Mouse (Mus musculus) embryonic facial prominence, embryonic 13.5 days (tissue): Measurements from ENCODE around the gene Zbtb39. TPM values are rescaled to one million over a fixed set of nuclear protein-coding genes. Genes with fewer than 3 reads are reported as not detected.
A peak's percentile ranks its signal among the peaks of the same experiment; 100 is the strongest.

Experiments used
- ATAC-seq: fragments of 200-750 bp; cut with Nextera tagmentation; 2 replicates; pipeline ENCODE4 v1.8.0; 2017; ENCODE audit warnings: low read depth; ENCODE audit not compliant: insufficient number of reproducible peaks, insufficient read depth, low FRiP score, low TSS enrichment
- H3K27ac ChIP-seq: fragments of 300-500 bp; sonication (generic); 2 replicates; pipeline ENCODE4 v1.5.1; 2015; ENCODE audit warnings: moderate library complexity, mild to moderate bottlenecking, inconsistent platforms
- H3K27me3 ChIP-seq: fragments of 300-500 bp; sonication (generic); 2 replicates; pipeline ENCODE4 v1.6.1; 2015; ENCODE audit warnings: mild to moderate bottlenecking, inconsistent platforms
- H3K36me3 ChIP-seq: fragments of 300-500 bp; sonication (generic); 2 replicates; pipeline ENCODE4 v1.6.1; 2015; ENCODE audit warnings: mild to moderate bottlenecking, inconsistent platforms
- H3K4me1 ChIP-seq: fragments of 300-500 bp; sonication (generic); 2 replicates; pipeline ENCODE4 v1.6.1; 2015; ENCODE audit warnings: inconsistent platforms
- H3K4me2 ChIP-seq: fragments of 300-500 bp; sonication (generic); 2 replicates; pipeline ENCODE4 v1.6.1; 2015; ENCODE audit warnings: moderate library complexity, mild to moderate bottlenecking, inconsistent platforms
- H3K4me3 ChIP-seq: fragments of 300-500 bp; sonication (generic); 2 replicates; pipeline ENCODE4 v1.5.1; 2015; ENCODE audit warnings: mild to moderate bottlenecking, inconsistent platforms
- H3K9ac ChIP-seq: fragments of 300-500 bp; sonication (generic); 2 replicates; pipeline ENCODE4 v1.6.1; 2015; ENCODE audit warnings: mild to moderate bottlenecking, inconsistent platforms
- H3K9me3 ChIP-seq: fragments of 300-500 bp; sonication (generic); 2 replicates; pipeline ENCODE4 v1.6.1; 2016; ENCODE audit warnings: inconsistent platforms
- WGBS: fragments of 180-500 bp; shearing (Covaris S2); methylation state at CpG from one replicate; pipeline ENCODE4 v1.1.7; 2015; ENCODE audit warnings: mixed read lengths; 5-methylcytosine and 5-hydroxymethylcytosine counted together
- polyA plus RNA-seq: library from polyadenylated mRNA; unstranded; fragments of >200 nt; fragmentation: Nextera tagmentation; extraction: Ambion mirVana; gene quantifications from 2 replicates; pipeline ENCODE4 v1.2.1, GENCODE M21; 2015

The Zbtb39 gene
- polyA plus RNA-seq, 1 experiment from 2014 or later: 3.7 TPM

- Histone ChIP-seq H3K9me3 (no peaks in the 10 kb centered on the region), H3K9ac (no peak overlapping the region), H3K4me3 (no peak overlapping the region), H3K36me3 (peaks cover 13% of the 10 kb centered on the region), H3K27me3 (peaks cover under 1% of the 10 kb centered on the region; the same call in 1 of the 2 replicates), H3K4me2 (no peak overlapping the region), H3K4me1 (peaks cover 8% of the 10 kb centered on the region), H3K27ac (no peak overlapping the region)
- WGBS: 25% methylated on average over 2 of the region's 2 CpGs
- ATAC-seq: no peak
These were observed 1.8 kb upstream of the Zbtb39 start for GRCm38 (mm10) chr10:127737552-127737951.

GRCm38 (mm10) chr10:127738151-127738882, 1.0 kb upstream of the Zbtb39 start:
- Histone ChIP-seq H3K4me2 (peak overlapping the region; percentile 73; the same call in 1 of the 2 replicates), H3K4me1 (peaks cover 8% of the 10 kb centered on the region), H3K27me3 (no peaks in the 10 kb centered on the region; the same call in 1 of the 2 replicates), H3K27ac (no peak overlapping the region), H3K9me3 (no peaks in the 10 kb centered on the region), H3K4me3 (no peak overlapping the region), H3K36me3 (peaks cover 21% of the 10 kb centered on the region), H3K9ac (no peak overlapping the region)
- 44% methylated on average over 13 of the region's 13 CpGs for WGBS
- no peak for ATAC-seq

- peak overlapping the region; percentile 98 for H3K9ac ChIP-seq
- H3K9me3 ChIP-seq: no peaks in the 10 kb centered on the region
- H3K36me3 ChIP-seq: peaks cover 35% of the 10 kb centered on the region
- H3K4me1 ChIP-seq: peaks cover 9% of the 10 kb centered on the region
- under 1% methylated on average over 48 of the region's 55 CpGs for WGBS
- peak overlapping the region; percentile 87 for H3K27ac ChIP-seq
- no peaks in the 10 kb centered on the region for H3K27me3 ChIP-seq
- H3K4me3 ChIP-seq: peak overlapping the region; percentile 97
- peak overlapping the region; percentile 73 for H3K4me2 ChIP-seq
- peak; percentile 64 for ATAC-seq
These were observed 373 bp downstream of the Zbtb39 start for GRCm38 (mm10) chr10:127739661-127740161.

- no peak for ATAC-seq
- no peaks in the 10 kb centered on the region for H3K9me3 ChIP-seq
- H3K4me2 ChIP-seq: no peak overlapping the region
- H3K4me1 ChIP-seq: peaks cover 22% of the 10 kb centered on the region
- H3K27ac ChIP-seq: no peak overlapping the region
- WGBS: 60% methylated on average over 5 of the region's 5 CpGs
- no peak overlapping the region for H3K4me3 ChIP-seq
- H3K9ac ChIP-seq: no peak overlapping the region
- no peaks in the 10 kb centered on the region for H3K27me3 ChIP-seq
- peaks cover 64% of the 10 kb centered on the region for H3K36me3 ChIP-seq
These were observed 5.3 kb downstream of the Zbtb39 start for GRCm38 (mm10) chr10:127744661-127745060.

- Histone ChIP-seq H3K27ac (no peak overlapping the region), H3K4me1 (peaks cover 14% of the 10 kb centered on the region), H3K36me3 (peaks cover 64% of the 10 kb centered on the region), H3K4me2 (no peak overlapping the region), H3K9me3 (no peaks in the 10 kb centered on the region), H3K9ac (no peak overlapping the region), H3K4me3 (no peak overlapping the region), H3K27me3 (no peaks in the 10 kb centered on the region)
- WGBS: 73% methylated on average over 5 of the region's 5 CpGs
- no peak for ATAC-seq
These were observed 6.5 kb downstream of the Zbtb39 start for GRCm38 (mm10) chr10:127745886-127746285.

- Histone ChIP-seq H3K4me3 (no peak overlapping the region), H3K4me2 (no peak overlapping the region), H3K9ac (no peak overlapping the region), H3K36me3 (peaks cover 54% of the 10 kb centered on the region), H3K4me1 (peaks cover 14% of the 10 kb centered on the region), H3K27me3 (no peaks in the 10 kb centered on the region), H3K9me3 (no peaks in the 10 kb centered on the region), H3K27ac (no peak overlapping the region)
- WGBS: 81% methylated on average over 8 of the region's 8 CpGs
- ATAC-seq: no peak
These were observed 7.9 kb downstream of the Zbtb39 start for GRCm38 (mm10) chr10:127747254-127747653.

- no peak overlapping the region for H3K9ac ChIP-seq
- no peaks in the 10 kb centered on the region for H3K9me3 ChIP-seq
- H3K36me3 ChIP-seq: peaks cover 36% of the 10 kb centered on the region
- H3K27me3 ChIP-seq: no peaks in the 10 kb centered on the region
- 7% methylated on average over 8 of the region's 8 CpGs for WGBS
- H3K4me3 ChIP-seq: no peak overlapping the region
- peaks cover 14% of the 10 kb centered on the region for H3K4me1 ChIP-seq
- no peak overlapping the region for H3K27ac ChIP-seq
- H3K4me2 ChIP-seq: 0 out of 2 replicates have a peak overlapping the region, but pooled peaks have one; percentile 41
- no peak for ATAC-seq
These were observed 9.7 kb downstream of the Zbtb39 start for GRCm38 (mm10) chr10:127748847-127749612.

- H3K9me3 ChIP-seq: no peaks in the 10 kb centered on the region
- H3K4me3 ChIP-seq: peak overlapping the region; percentile 12; the same call in 1 of the 2 replicates
- H3K4me2 ChIP-seq: peak overlapping the region; percentile 41
- H3K27ac ChIP-seq: no peak overlapping the region
- H3K27me3 ChIP-seq: no peaks in the 10 kb centered on the region
- ATAC-seq: 0 out of 2 replicates have a peak, but pooled peaks have one; percentile 12
- peaks cover 25% of the 10 kb centered on the region for H3K36me3 ChIP-seq
- no peak overlapping the region for H3K9ac ChIP-seq
- peaks cover 11% of the 10 kb centered on the region for H3K4me1 ChIP-seq
- whole genome bisulfite sequencing: 59% methylated on average over 24 of the region's 24 CpGs
These were observed 10.9 kb downstream of the Zbtb39 start for GRCm38 (mm10) chr10:127750136-127750777.

GRCm38 (mm10) chr10:127751548-127751947, 12.2 kb downstream of the Zbtb39 start, which contains the start of gene Gpr182:
Gpr182 (minus strand) TSS chr10:127751732.
- Histone ChIP-seq H3K4me1 (peaks cover 11% of the 10 kb centered on the region), H3K9me3 (no peaks in the 10 kb centered on the region), H3K27ac (no peak within 1 kb of the TSS), H3K36me3 (peaks cover 16% of the 10 kb centered on the region), H3K9ac (no peak within 1 kb of the TSS), H3K4me2 (peak within 1 kb of the TSS; percentile 41; the same call in 1 of the 2 replicates), H3K27me3 (no peaks in the 10 kb centered on the region), H3K4me3 (no peak within 1 kb of the TSS)
- 45% methylated on average over 8 of the region's 8 CpGs for WGBS
- ATAC-seq: no peak

- Histone ChIP-seq H3K4me2 (no peak overlapping the region), H3K9ac (no peak overlapping the region), H3K9me3 (no peaks in the 10 kb centered on the region), H3K4me3 (no peak overlapping the region), H3K27me3 (no peaks in the 10 kb centered on the region), H3K36me3 (no peaks in the 10 kb centered on the region), H3K4me1 (no peaks in the 10 kb centered on the region), H3K27ac (no peak overlapping the region)
- WGBS: 61% methylated on average over 6 of the region's 6 CpGs
- no peak for ATAC-seq
These were observed 15.3 kb downstream of the Zbtb39 start for GRCm38 (mm10) chr10:127754566-127755166.

- Histone ChIP-seq H3K4me1 (no peaks in the 10 kb centered on the region), H3K27ac (no peak overlapping the region), H3K36me3 (no peaks in the 10 kb centered on the region), H3K9ac (no peak overlapping the region), H3K9me3 (no peaks in the 10 kb centered on the region), H3K4me2 (no peak overlapping the region), H3K4me3 (no peak overlapping the region), H3K27me3 (no peaks in the 10 kb centered on the region)
- no peak for ATAC-seq
- WGBS: 77% methylated on average over 3 of the region's 3 CpGs
These were observed 15.9 kb downstream of the Zbtb39 start for GRCm38 (mm10) chr10:127755246-127755645.
